Mouse (Mus musculus): ENCODE measurements around the gene Syn3. TPM values are rescaled to one million over a fixed set of nuclear protein-coding genes. Genes with fewer than 3 reads are reported as not detected.
"Not testable (repeated sequence)": the region's sequence is repeated elsewhere in the genome, so short reads cannot be mapped to it uniquely, and the experiment has no call there.

The Syn3 gene
- polyA plus RNA-seq, 2 experiments = 1.9 to 2.0 TPM

GRCm38 (mm10) chr10:86441765-86442164 lies 56.9 kb downstream of the Syn3 start:
- no peak for TF ChIP-seq POLR2A (IDR thresholded peaks at IDR 0.05; ENCODE audit: borderline replicate concordance, extremely low read depth, insufficient read depth, insufficient read length)
- no peak overlapping the region for H3K4me2 ChIP-seq (replicated peaks; ENCODE audit: low read depth, low read length, severe bottlenecking)
- WGBS = 79% methylated on average over 3 of the region's 3 CpGs

DNA sequence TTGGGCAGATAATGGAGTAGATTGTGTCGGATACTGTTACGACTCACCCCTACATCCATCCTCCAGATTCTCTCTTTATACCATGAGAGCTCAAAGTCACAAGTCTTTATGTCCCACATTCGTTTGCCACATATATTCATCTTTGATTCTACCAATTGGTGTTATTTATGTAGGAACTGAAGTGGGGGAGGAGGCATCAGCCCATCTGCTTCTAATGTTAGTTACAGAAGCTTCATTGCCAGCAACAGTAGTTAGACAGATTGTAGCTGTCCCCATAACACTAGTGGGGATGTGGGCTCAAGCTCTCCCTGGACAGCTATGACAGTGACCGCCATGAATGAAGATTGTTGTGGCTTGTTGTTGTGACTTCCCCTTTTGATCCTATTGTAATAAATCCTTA lies 59.1 kb downstream of the Syn3 start:
- Histone ChIP-seq H3K4me2 (replicated peaks; ENCODE audit: low read depth, low read length, severe bottlenecking) (no peak overlapping the region), H3K9ac (ENCODE audit: low read depth, low read length, severe bottlenecking) (no peak overlapping the region), H3K36me3 (ENCODE audit: control insufficient read depth, insufficient read depth, low read length) (no peaks in the 10 kb centered on the region), H3K4me3 (replicated peaks; ENCODE audit: low read length) (no peak overlapping the region), H3K9me3 (ENCODE audit: control insufficient read depth, low read length) (no peaks in the 10 kb centered on the region), H3K4me1 (ENCODE audit: control insufficient read depth, insufficient read depth, low read length) (peaks cover 4% of the 10 kb centered on the region; the same call in 1 of the 2 replicates), H3K27ac (replicated peaks; ENCODE audit: low read depth, low read length) (no peak overlapping the region), H3K27me3 (ENCODE audit: control insufficient read depth, insufficient read depth, low read length) (no peaks in the 10 kb centered on the region)
- ATAC-seq (ENCODE audit: low FRiP score, low read depth) (no peak), DNase-seq (ENCODE audit: low spot score) (no peak)
- TF ChIP-seq POLR2A (IDR thresholded peaks at IDR 0.05; ENCODE audit: borderline replicate concordance, extremely low read depth, insufficient read depth, insufficient read length) = no peak
- WGBS = 87% methylated on average over 4 of the region's 4 CpGs

More at GRCm38 (mm10) chr10:86441765-86442164, 56.9 kb downstream of the Syn3 start:
- Histone ChIP-seq H3K9me3 (ENCODE audit: control insufficient read depth, low read length) (no peaks in the 10 kb centered on the region), H3K27me3 (ENCODE audit: control insufficient read depth, insufficient read depth, low read length) (no peaks in the 10 kb centered on the region), H3K36me3 (ENCODE audit: control insufficient read depth, insufficient read depth, low read length) (no peaks in the 10 kb centered on the region), H3K4me1 (ENCODE audit: control insufficient read depth, insufficient read depth, low read length) (peaks cover 4% of the 10 kb centered on the region; the same call in 1 of the 2 replicates), H3K9ac (ENCODE audit: low read depth, low read length, severe bottlenecking) (no peak overlapping the region), H3K27ac (replicated peaks; ENCODE audit: low read depth, low read length) (no peak overlapping the region), H3K4me3 (replicated peaks; ENCODE audit: low read length) (no peak overlapping the region)
- DNase-seq (ENCODE audit: low spot score) = no peak
- ATAC-seq (ENCODE audit: low FRiP score, low read depth) = no peak

GRCm38 (mm10) chr10:86437294-86437693 lies 61.4 kb downstream of the Syn3 start:
- H3K27ac ChIP-seq (replicated peaks; ENCODE audit: low read depth, low read length) = no peak overlapping the region
- no peaks in the 10 kb centered on the region for H3K36me3 ChIP-seq (ENCODE audit: control insufficient read depth, insufficient read depth, low read length)
- no peaks in the 10 kb centered on the region for H3K27me3 ChIP-seq (ENCODE audit: control insufficient read depth, insufficient read depth, low read length)
- ATAC-seq (ENCODE audit: low FRiP score, low read depth) (no peak), DNase-seq (ENCODE audit: low spot score) (no peak)
- no peak for TF ChIP-seq POLR2A (IDR thresholded peaks at IDR 0.05; ENCODE audit: borderline replicate concordance, extremely low read depth, insufficient read depth, insufficient read length)
- H3K9ac ChIP-seq (ENCODE audit: low read depth, low read length, severe bottlenecking) = no peak overlapping the region
- no peak overlapping the region for H3K4me2 ChIP-seq (replicated peaks; ENCODE audit: low read depth, low read length, severe bottlenecking)
- WGBS = 81% methylated on average over 11 of the region's 11 CpGs
- H3K4me3 ChIP-seq (replicated peaks; ENCODE audit: low read length) = no peak overlapping the region
- peaks cover 4% of the 10 kb centered on the region; the same call in 1 of the 2 replicates for H3K4me1 ChIP-seq (ENCODE audit: control insufficient read depth, insufficient read depth, low read length)
- H3K9me3 ChIP-seq (ENCODE audit: control insufficient read depth, low read length) = no peaks in the 10 kb centered on the region

- ATAC-seq (ENCODE audit: low FRiP score, low read depth); H3K36me3 ChIP-seq (ENCODE audit: control insufficient read depth, insufficient read depth, low read length); H3K27ac ChIP-seq (replicated peaks; ENCODE audit: low read depth, low read length); H3K9me3 ChIP-seq (ENCODE audit: control insufficient read depth, low read length); H3K9ac ChIP-seq (ENCODE audit: low read depth, low read length, severe bottlenecking); H3K4me3 ChIP-seq (replicated peaks; ENCODE audit: low read length); DNase-seq (ENCODE audit: low spot score); H3K4me2 ChIP-seq (replicated peaks; ENCODE audit: low read depth, low read length, severe bottlenecking); H3K27me3 ChIP-seq (ENCODE audit: control insufficient read depth, insufficient read depth, low read length): not testable (repeated sequence)
- 80% methylated on average over 4 of the region's 4 CpGs for WGBS
- H3K4me1 ChIP-seq (ENCODE audit: control insufficient read depth, insufficient read depth, low read length) = peaks cover 22% of the 10 kb centered on the region
Measured at GRCm38 (mm10) chr10:86435006-86435405, 63.7 kb downstream of the Syn3 start.

GRCm38 (mm10) chr10:86429651-86430050 lies 69.0 kb downstream of the Syn3 start:
- no peak overlapping the region for H3K4me3 ChIP-seq (replicated peaks; ENCODE audit: low read length)
- H3K36me3 ChIP-seq (ENCODE audit: control insufficient read depth, insufficient read depth, low read length) = no peaks in the 10 kb centered on the region
- H3K4me1 ChIP-seq (ENCODE audit: control insufficient read depth, insufficient read depth, low read length) = peaks cover 50% of the 10 kb centered on the region
- H3K27me3 ChIP-seq (ENCODE audit: control insufficient read depth, insufficient read depth, low read length) = no peaks in the 10 kb centered on the region
- ATAC-seq (ENCODE audit: low FRiP score, low read depth) (no peak), DNase-seq (ENCODE audit: low spot score) (no peak)
- 62% methylated on average over 3 of the region's 3 CpGs for WGBS
- H3K27ac ChIP-seq (replicated peaks; ENCODE audit: low read depth, low read length) = no peak overlapping the region
- no peak for TF ChIP-seq POLR2A (IDR thresholded peaks at IDR 0.05; ENCODE audit: borderline replicate concordance, extremely low read depth, insufficient read depth, insufficient read length)
- H3K9me3 ChIP-seq (ENCODE audit: control insufficient read depth, low read length) = no peaks in the 10 kb centered on the region
- H3K9ac ChIP-seq (ENCODE audit: low read depth, low read length, severe bottlenecking) = no peak overlapping the region
- no peak overlapping the region for H3K4me2 ChIP-seq (replicated peaks; ENCODE audit: low read depth, low read length, severe bottlenecking)

DNA sequence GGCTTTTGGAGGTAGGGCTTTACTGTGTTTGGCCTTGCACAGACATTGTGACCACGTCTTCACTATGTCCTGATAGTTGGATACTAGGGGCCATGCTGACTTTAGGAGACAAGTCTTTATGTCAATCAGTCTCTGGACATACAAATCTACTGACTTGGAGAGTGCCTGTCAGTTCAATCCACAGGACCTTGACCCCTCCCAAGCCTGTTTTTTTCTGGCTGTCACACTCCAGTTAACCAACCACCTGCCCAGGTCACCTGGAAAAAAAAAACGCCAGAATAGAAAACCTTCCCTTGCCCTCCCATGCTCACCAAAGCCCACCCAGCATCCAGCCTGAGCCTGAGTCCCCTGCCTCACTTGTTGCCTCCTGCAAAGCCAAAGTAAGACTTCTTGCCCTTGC lies 70.7 kb downstream of the Syn3 start:
- no peak overlapping the region for H3K27ac ChIP-seq (replicated peaks; ENCODE audit: low read depth, low read length)
- H3K27me3 ChIP-seq (ENCODE audit: control insufficient read depth, insufficient read depth, low read length) = no peaks in the 10 kb centered on the region
- WGBS = 69% methylated on average over 2 of the region's 2 CpGs
- no peak overlapping the region for H3K9ac ChIP-seq (ENCODE audit: low read depth, low read length, severe bottlenecking)
- no peak overlapping the region for H3K4me3 ChIP-seq (replicated peaks; ENCODE audit: low read length)
- peaks cover 56% of the 10 kb centered on the region for H3K4me1 ChIP-seq (ENCODE audit: control insufficient read depth, insufficient read depth, low read length)
- no peaks in the 10 kb centered on the region for H3K9me3 ChIP-seq (ENCODE audit: control insufficient read depth, low read length)
- no peak for DNase-seq (ENCODE audit: low spot score)
- no peak for TF ChIP-seq POLR2A (IDR thresholded peaks at IDR 0.05; ENCODE audit: borderline replicate concordance, extremely low read depth, insufficient read depth, insufficient read length)
- H3K36me3 ChIP-seq (ENCODE audit: control insufficient read depth, insufficient read depth, low read length) = no peaks in the 10 kb centered on the region
- no peak overlapping the region for H3K4me2 ChIP-seq (replicated peaks; ENCODE audit: low read depth, low read length, severe bottlenecking)
- no peak for ATAC-seq (ENCODE audit: low FRiP score, low read depth)
